Mouse (Mus musculus): ENCODE data around the gene C1qbp. TPM values are rescaled to one million over a fixed set of nuclear protein-coding genes. Genes with fewer than 3 reads are reported as not detected.

The C1qbp gene
- polyA plus RNA-seq, 1 experiment: 18.2 TPM

GRCm38 (mm10) chr11:70964222-70964907, 18.5 kb downstream of the C1qbp start:
- TF ChIP-seq GATA1 (IDR thresholded peaks at IDR 0.05; ENCODE audit: low read length) (no peak), TAL1 (IDR thresholded peaks at IDR 0.05; ENCODE audit: low read length) (no peak)
- no peaks in the 10 kb centered on the region for H3K27me3 ChIP-seq (ENCODE audit: control insufficient read depth)
- peaks cover 33% of the 10 kb centered on the region for H3K4me1 ChIP-seq (ENCODE audit: control insufficient read depth)
- no peak overlapping the region for H3K4me3 ChIP-seq (replicated peaks)
- H3K36me3 ChIP-seq (ENCODE audit: control insufficient read depth): peaks cover 80% of the 10 kb centered on the region
- no peaks in the 10 kb centered on the region for H3K9me3 ChIP-seq (ENCODE audit: control insufficient read depth, low read length)

- Histone ChIP-seq H3K4me1 (ENCODE audit: control insufficient read depth) (peaks cover 17% of the 10 kb centered on the region), H3K9me3 (ENCODE audit: control insufficient read depth, low read length) (no peaks in the 10 kb centered on the region), H3K27me3 (ENCODE audit: control insufficient read depth) (no peaks in the 10 kb centered on the region), H3K36me3 (ENCODE audit: control insufficient read depth) (peaks cover 96% of the 10 kb centered on the region), H3K4me3 (replicated peaks) (no peak overlapping the region)
- TF ChIP-seq GATA1 (IDR thresholded peaks at IDR 0.05; ENCODE audit: low read length) (no peak), TAL1 (IDR thresholded peaks at IDR 0.05; ENCODE audit: low read length) (no peak)
These were observed 21.9 kb downstream of the C1qbp start for GRCm38 (mm10) chr11:70960786-70961554.

- Histone ChIP-seq H3K27me3 (ENCODE audit: control insufficient read depth) (no peaks in the 10 kb centered on the region), H3K9me3 (ENCODE audit: control insufficient read depth, low read length) (no peaks in the 10 kb centered on the region), H3K4me3 (replicated peaks) (no peak overlapping the region), H3K4me1 (ENCODE audit: control insufficient read depth) (no peaks in the 10 kb centered on the region), H3K36me3 (ENCODE audit: control insufficient read depth) (peaks cover 97% of the 10 kb centered on the region)
- TF ChIP-seq TAL1 (IDR thresholded peaks at IDR 0.05; ENCODE audit: low read length) (no peak), GATA1 (IDR thresholded peaks at IDR 0.05; ENCODE audit: low read length) (no peak)
These were observed 28.1 kb downstream of the C1qbp start for GRCm38 (mm10) chr11:70954711-70955110.

- H3K4me3 ChIP-seq (replicated peaks): no peak overlapping the region
- H3K27me3 ChIP-seq (ENCODE audit: control insufficient read depth): no peaks in the 10 kb centered on the region
- no peak for TF ChIP-seq TAL1 (IDR thresholded peaks at IDR 0.05; ENCODE audit: low read length)
- TF ChIP-seq GATA1 (IDR thresholded peaks at IDR 0.05; ENCODE audit: low read length): no peak
- peaks cover 96% of the 10 kb centered on the region for H3K36me3 ChIP-seq (ENCODE audit: control insufficient read depth)
- no peaks in the 10 kb centered on the region for H3K4me1 ChIP-seq (ENCODE audit: control insufficient read depth)
- no peaks in the 10 kb centered on the region for H3K9me3 ChIP-seq (ENCODE audit: control insufficient read depth, low read length)
These were observed 37.6 kb downstream of the C1qbp start for GRCm38 (mm10) chr11:70944935-70945817.

- Histone ChIP-seq H3K4me3 (replicated peaks) (no peak overlapping the region), H3K4me1 (ENCODE audit: control insufficient read depth) (no peaks in the 10 kb centered on the region), H3K9me3 (ENCODE audit: control insufficient read depth, low read length) (no peaks in the 10 kb centered on the region), H3K36me3 (ENCODE audit: control insufficient read depth) (peaks cover 94% of the 10 kb centered on the region), H3K27me3 (ENCODE audit: control insufficient read depth) (no peaks in the 10 kb centered on the region)
- no peak for TF ChIP-seq TAL1 (IDR thresholded peaks at IDR 0.05; ENCODE audit: low read length)
- TF ChIP-seq GATA1 (IDR thresholded peaks at IDR 0.05; ENCODE audit: low read length): no peak
These were observed 39.2 kb downstream of the C1qbp start for GRCm38 (mm10) chr11:70943651-70944050.

GRCm38 (mm10) chr11:70942596-70942995, 40.2 kb downstream of the C1qbp start:
- no peaks in the 10 kb centered on the region for H3K9me3 ChIP-seq (ENCODE audit: control insufficient read depth, low read length)
- no peaks in the 10 kb centered on the region for H3K4me1 ChIP-seq (ENCODE audit: control insufficient read depth)
- H3K4me3 ChIP-seq (replicated peaks): no peak overlapping the region
- peaks cover 92% of the 10 kb centered on the region for H3K36me3 ChIP-seq (ENCODE audit: control insufficient read depth)
- H3K27me3 ChIP-seq (ENCODE audit: control insufficient read depth): no peaks in the 10 kb centered on the region
- TF ChIP-seq GATA1 (IDR thresholded peaks at IDR 0.05; ENCODE audit: low read length) (no peak), TAL1 (IDR thresholded peaks at IDR 0.05; ENCODE audit: low read length) (no peak)

- H3K4me3 ChIP-seq (replicated peaks): no peak overlapping the region
- TF ChIP-seq TAL1 (IDR thresholded peaks at IDR 0.05; ENCODE audit: low read length): no peak
- TF ChIP-seq GATA1 (IDR thresholded peaks at IDR 0.05; ENCODE audit: low read length): no peak
- no peaks in the 10 kb centered on the region for H3K27me3 ChIP-seq (ENCODE audit: control insufficient read depth)
- no peaks in the 10 kb centered on the region for H3K9me3 ChIP-seq (ENCODE audit: control insufficient read depth, low read length)
- peaks cover 76% of the 10 kb centered on the region for H3K36me3 ChIP-seq (ENCODE audit: control insufficient read depth)
- H3K4me1 ChIP-seq (ENCODE audit: control insufficient read depth): no peaks in the 10 kb centered on the region
These were observed 47.5 kb downstream of the C1qbp start for GRCm38 (mm10) chr11:70935316-70935715.

GRCm38 (mm10) chr11:70931461-70931860, 51.4 kb downstream of the C1qbp start:
- Histone ChIP-seq H3K4me3 (replicated peaks) (no peak overlapping the region), H3K36me3 (ENCODE audit: control insufficient read depth) (peaks cover 61% of the 10 kb centered on the region), H3K9me3 (ENCODE audit: control insufficient read depth, low read length) (no peaks in the 10 kb centered on the region), H3K27me3 (ENCODE audit: control insufficient read depth) (no peaks in the 10 kb centered on the region), H3K4me1 (ENCODE audit: control insufficient read depth) (no peaks in the 10 kb centered on the region)
- TF ChIP-seq GATA1 (IDR thresholded peaks at IDR 0.05; ENCODE audit: low read length) (no peak), TAL1 (IDR thresholded peaks at IDR 0.05; ENCODE audit: low read length) (no peak)

Other genes with a start within 250 kb of the C1qbp start
- 0.04 TPM in 1 of 2 replicates, not detected in the other for gene Zfp3, start 218.8 kb downstream of the C1qbp start, polyA plus RNA-seq (2012)
- gene Scimp, start 170.4 kb downstream of the C1qbp start, polyA plus RNA-seq (2012): not detected in 2 replicates
- 0.37 and 0.42 TPM in 2 replicates for gene Rabep1, start 138.2 kb downstream of the C1qbp start, polyA plus RNA-seq (2012)
- 3.4 and 5.4 TPM in 2 replicates for gene Nup88, start 13.1 kb downstream of the C1qbp start, polyA plus RNA-seq (2012)
- gene Rpain, start 12.8 kb downstream of the C1qbp start, polyA plus RNA-seq (2012): 2.4 and 3.2 TPM in 2 replicates
- 0.11 and 0.27 TPM in 2 replicates for gene Dhx33, start 21.4 kb upstream of the C1qbp start, polyA plus RNA-seq (2012)
- gene Mis12, start 36.6 kb upstream of the C1qbp start, polyA plus RNA-seq (2012): 0.35 and 0.60 TPM in 2 replicates
- gene Derl2, start 36.8 kb upstream of the C1qbp start, polyA plus RNA-seq (2012): 1.4 and 3.1 TPM in 2 replicates
- gene 6330403K07Rik, start 50.5 kb upstream of the C1qbp start, polyA plus RNA-seq (2012): 0.02 TPM in 1 of 2 replicates, not detected in the other
- gene Nlrp1a, start 161.7 kb upstream of the C1qbp start, polyA plus RNA-seq (2012): not detected in 2 replicates
- gene Nlrp1b, start 247.7 kb upstream of the C1qbp start, polyA plus RNA-seq (2012): not detected in 2 replicates